Mouse (Mus musculus): ENCODE measurements around the gene Chst14.

Gene Chst14

DNA sequence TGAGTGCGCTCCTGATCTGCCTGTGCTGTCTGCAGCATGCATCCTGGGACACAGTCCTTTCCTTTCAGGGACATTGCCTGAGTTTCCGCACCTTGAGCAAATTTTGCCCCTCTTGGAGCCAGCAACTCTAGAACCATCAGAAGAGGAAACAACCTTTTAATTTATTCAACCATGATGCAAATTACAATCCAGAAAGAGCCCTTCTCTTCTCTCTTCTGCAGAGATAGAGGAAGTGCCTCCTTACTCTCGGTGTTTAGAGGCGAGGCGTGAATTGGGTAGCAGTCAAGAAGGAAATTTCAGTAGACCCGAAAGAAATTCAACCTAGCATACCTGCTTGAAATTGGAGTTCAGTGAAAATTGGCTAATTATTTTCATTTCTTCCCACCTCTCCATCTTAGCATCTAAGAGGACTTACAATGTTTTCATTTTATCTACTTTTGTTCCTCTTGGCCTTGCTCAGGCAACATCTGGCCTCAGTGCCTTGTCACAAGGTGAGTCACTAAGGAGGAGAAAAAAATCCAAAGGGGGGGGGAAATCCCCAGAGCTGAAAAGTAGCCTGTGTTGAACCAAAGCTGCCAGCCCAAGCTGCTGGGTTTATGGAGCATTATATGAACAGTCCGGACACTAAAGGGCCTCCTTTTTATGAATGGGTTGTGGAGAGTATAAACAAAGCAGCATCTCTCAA lies 20.7 kb upstream of the Chst14 start:
- no peak for DNase-seq (ENCODE audit: extremely low read depth, low read depth)

DNA sequence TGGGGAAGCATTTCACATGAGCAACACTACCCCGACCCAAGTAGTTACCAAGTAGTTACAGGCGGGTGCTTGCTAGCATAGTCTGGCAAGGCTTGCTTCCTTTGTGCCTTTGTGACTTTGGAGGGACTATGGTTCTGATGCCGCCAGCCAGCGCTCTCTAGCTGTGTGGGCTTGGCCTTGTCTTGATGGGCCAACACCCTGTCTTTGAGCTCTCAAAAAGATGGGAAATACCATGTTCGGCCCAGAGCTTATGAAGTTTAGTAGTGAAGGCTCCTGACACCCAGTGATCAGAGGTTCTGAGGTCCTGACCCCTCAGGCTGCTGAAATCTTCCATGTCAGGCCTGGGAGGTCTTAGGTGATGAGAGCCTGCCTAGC lies 20.2 kb upstream of the Chst14 start:
- DNase-seq (ENCODE audit: extremely low read depth, low read depth): no peak

DNA sequence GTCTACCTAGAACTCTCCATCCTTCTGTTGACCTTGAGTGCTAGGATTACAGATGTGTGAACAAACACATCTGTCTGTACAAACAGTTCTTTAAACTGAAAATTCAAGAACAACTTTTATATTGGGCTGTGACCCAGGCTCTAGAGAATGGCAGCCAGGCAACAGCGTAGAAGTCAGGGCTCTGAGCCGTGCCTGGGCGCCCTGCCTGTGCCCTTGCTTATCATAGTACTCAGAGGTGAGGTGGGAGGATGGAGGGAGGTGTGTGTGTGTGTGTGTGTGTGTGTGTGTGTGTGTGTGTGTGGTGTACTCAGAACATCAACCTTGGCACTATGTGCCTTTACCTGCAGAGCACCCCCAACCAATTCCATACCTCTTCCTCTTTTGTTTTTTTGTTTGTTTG lies 18.5 kb upstream of the Chst14 start:
- no peak for DNase-seq (ENCODE audit: extremely low read depth, low read depth)

DNA sequence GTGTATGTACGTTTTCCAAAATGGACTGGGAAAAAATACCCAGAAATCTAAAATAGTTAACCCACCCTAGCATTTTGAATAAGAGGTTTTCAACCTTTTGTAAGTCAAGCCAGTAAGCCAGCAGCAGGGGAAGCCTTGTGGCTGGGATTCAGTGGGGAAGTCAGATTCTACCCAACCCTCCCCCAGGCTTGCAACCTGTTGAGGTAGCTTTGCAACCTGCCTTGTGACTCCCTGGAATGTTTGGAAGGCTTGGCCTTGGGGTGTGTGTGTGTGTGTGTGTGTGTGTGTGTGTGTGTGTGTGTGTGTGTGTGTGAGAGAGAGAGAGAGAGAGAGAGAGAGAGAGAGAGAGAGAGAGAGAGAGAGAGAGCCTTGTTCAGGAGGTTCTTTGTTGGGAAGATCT lies 17.1 kb upstream of the Chst14 start:
- no peak for DNase-seq (ENCODE audit: extremely low read depth, low read depth)

DNA sequence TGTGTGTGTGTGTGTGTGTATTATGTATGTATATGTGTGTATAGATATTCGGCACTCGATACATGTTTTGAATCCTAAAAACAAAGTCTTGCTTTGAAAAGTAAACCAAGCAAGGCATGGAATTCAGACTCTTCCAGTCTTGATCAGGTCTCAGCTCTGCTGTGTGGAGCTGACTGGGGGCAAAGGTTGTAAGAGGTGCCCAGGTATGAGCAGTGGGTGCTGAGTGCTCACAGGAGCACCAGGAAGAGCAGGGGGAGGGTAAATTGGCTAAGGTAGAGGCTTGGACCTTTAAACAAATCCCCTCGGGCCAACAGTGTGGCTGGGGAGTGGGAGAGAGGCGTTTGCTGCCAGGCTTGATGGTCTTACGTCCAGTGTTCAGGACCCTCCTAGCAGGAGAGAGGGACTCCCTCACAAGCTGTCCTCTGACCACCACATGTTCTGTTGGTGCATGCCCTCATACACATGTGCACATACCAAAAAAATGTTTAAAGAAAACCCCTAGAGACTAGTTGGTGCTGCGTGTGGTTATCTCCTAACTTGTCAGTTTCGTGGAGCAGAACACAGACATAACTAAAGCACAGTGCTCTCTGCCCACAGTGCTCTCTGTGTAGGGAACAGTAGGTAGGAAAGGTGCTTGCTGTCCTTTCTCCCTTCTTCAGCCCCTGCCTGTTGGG lies 15.6 kb upstream of the Chst14 start:
- no peak for DNase-seq (ENCODE audit: extremely low read depth, low read depth)

DNA sequence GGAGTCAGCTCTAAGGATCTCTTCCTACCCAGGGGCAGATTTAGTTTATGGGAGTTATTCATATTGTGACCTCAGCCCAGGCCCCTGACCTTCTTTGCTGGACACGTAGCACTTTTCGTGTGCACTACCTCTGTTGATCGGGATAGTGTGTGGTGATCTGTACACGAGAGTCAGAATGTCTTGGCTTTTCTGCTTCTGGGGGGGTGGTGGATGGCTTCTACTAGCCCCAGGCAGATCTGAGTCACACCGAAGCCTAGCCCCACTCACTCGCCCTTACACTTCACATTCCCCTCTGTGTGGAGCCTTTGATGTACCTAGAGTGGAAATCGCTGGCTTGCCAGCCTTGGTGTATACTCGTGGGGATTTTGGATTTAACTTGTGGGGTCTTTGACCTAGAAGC lies 13.6 kb upstream of the Chst14 start:
- no peak for DNase-seq (ENCODE audit: extremely low read depth, low read depth)

DNA sequence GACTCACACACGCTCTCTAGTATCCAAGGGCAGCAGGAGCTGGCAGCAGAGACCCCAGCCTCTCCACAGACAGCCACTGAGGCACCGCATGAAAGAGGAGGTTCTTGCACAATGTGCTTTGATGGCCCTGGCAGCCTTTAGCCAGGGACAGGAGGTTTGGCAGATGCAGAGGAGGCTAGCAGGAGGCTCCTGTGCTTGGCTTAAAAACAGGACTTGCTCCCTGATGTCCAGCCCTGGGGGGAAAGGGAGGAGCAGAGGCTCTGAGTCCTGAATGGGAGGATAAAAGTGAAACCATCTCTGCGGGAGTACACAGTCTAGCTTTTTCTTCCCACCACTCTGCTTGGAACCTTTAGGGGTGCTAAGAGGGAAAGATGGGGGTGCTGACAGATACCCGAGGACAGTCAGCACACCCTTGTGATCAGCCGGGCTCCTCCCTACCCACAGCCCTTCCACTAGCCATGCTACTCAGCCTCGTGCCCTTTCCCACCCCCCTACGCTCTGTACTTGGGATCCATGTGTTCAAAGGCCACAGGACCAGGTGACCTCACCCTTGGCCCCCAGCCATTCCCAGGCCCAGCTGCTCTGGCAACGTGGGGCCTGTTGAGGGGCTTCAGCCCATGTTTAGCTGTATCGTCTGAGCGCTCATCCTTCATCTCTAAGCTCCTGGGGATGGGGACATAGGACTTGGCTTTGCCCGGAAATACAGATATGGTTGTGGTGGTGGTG lies 12.6 kb upstream of the Chst14 start:
- no peak for DNase-seq (ENCODE audit: extremely low read depth, low read depth)

DNA sequence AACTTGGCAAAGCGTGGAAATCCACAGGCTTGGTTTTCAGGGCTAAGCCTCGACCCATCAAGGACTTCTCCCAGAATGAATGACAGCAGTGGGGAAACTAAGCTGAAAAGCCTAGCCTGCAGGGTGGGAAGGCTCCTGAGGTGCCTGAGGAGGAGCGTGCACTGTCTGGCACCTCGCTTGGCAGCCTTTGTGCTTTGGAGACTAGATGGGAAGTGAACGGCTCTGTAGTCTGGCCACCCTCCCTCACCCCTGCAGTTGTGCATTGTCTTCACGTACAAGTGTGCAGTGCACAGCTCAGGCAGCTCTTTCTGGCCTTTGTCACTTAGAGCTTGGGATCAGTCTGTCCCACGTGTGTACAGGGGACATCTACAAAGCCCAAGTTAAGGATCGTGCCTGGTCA lies 11.6 kb upstream of the Chst14 start:
- no peak for DNase-seq (ENCODE audit: extremely low read depth, low read depth)

DNA sequence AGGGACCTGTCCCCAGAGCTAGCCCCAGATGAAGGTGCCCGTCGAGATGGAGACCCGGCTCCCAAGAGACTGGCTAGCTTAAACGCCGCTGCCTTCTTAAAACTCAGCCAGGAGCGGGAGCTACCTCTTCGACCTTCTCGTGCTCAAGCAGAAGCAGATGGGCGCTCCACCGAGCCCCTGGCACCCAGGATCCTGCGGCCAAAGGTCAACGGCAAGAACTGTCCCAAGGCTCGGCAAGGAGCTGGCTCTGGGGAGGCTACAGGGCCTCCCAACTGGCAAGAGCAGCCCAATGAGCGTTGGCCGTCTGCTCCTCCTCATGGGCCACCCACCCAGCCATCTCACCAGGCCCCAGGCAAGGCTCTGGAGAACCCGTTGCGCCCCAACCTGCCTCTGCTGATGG lies 9.9 kb upstream of the Chst14 start:
- no peak for DNase-seq (ENCODE audit: extremely low read depth, low read depth)

DNA sequence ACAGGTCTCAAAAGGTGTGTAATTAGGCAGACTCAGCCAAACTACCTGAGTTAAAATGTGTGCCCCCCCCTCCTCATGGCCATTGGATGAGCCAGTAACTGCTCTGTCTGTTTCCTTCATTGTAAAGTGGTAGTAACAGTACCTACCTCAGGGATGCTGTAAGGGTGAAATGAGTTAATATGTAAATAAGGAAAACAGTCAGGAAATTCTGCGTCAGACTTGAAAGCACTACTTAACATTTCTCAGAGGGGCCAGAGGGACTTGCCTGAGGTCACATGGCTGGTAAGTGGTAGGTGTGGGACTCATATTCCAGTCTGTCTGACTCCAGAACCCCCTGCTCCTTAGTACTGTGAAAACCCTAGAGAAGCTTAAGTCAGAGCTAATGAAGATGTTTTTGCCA lies 7.8 kb upstream of the Chst14 start:
- no peak for DNase-seq (ENCODE audit: extremely low read depth, low read depth)

DNA sequence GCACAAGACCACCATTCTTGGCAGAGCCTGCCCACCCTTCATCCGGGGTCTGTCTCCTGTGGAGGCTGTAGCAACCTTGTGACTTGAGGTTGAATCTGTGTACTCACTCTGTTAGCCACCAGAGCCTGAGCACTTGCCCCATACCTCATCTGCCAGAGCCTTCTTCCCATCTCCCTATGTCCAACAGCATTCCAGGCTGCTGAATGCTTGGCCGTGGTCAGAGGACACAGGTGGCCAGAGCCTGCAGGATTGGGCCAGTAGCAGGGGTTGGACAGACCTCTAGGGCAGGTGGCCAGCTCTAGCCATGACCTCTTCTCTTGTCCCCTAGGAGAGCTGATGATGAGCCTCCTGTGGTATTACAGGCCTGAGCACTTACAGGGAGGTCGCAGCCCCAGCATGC lies 5.9 kb upstream of the Chst14 start:
- DNase-seq (ENCODE audit: extremely low read depth, low read depth): no peak

DNA sequence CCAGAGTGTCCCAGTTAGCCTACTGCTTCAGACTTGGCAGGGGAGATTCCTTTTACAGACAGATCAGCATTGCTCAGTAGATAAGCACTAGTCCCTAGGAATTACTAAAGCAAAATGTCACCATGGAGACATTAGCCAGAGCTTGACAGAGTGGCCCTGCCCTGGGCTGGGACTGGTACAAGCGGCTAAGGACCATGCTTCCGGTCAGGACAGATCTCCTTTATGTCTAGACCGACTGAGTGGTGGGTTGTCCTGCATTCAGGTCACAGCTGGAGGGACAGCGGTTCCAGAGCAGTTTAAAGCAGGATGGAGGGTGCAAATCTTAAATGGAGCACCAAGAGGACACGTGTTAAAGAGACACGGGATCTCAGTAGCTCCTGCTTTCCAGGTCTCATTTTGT lies 344 bp upstream of the Chst14 start:
- DNase-seq (ENCODE audit: extremely low read depth, low read depth): no peak

DNA sequence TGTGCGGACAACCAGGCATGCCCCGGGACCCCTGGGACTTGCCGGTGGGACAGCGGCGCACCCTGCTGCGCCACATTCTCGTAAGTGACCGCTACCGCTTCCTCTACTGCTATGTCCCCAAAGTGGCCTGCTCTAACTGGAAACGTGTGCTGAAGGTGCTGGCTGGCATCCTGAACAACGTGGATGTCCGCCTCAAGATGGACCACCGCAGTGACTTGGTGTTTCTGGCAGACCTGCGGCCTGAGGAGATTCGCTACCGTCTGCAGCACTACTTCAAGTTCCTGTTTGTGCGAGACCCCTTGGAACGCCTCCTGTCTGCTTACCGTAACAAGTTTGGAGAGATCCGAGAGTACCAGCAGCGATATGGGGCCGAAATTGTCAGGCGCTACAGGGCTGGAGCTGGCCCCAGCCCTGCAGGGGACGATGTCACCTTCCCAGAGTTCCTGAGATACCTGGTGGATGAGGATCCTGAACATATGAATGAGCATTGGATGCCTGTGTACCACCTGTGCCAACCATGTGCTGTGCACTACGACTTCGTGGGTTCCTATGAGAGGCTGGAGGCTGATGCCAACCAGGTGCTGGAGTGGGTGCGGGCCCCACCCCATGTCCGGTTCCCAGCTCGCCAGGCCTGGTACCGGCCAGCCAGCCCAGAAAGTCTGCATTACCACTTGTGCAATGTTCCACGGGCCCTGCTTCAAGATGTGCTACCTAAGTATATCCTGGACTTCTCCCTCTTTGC lies 873 bp downstream of the Chst14 start:
- no peak for DNase-seq (ENCODE audit: extremely low read depth, low read depth)

DNA sequence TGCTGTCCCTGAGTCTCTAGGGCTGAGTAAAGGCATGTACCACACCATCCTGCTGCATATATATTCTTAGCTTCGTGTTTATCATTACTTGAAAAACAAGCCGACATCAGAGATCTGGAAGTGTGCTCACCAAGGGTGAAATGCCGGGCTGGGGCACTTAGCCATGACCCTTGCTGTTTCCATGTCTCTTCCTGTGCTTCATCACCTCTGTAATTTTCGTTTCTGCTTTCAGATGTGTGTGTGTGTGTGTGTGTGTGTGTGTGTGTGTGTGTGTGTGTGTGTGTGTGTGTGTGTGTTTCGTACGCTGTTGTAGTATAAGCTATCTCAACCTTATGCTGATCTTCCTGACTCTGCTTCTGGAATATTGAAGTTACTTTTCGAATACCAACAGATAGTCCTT lies 15.0 kb downstream of the Chst14 start:
- no peak for DNase-seq (ENCODE audit: extremely low read depth, low read depth)

DNA sequence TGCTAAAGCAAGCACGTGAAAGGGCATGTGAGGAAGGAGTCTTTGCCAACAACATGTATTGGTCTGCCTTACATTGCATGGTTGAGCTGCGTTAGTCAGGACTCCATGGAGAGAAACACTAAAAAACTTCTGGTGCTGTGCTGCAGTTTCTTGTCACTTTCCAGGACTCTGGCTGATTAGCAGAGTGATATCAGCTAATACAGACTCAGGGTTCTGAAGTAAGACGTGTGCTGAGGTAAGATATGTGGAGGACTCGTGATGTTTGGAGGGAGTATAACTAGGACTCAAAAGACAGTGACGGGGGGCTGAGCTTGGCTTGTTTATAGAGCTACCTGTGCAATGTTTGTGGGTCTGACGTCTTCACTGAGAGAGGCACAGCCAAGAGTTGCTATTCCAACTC lies 16.9 kb downstream of the Chst14 start:
- no peak for DNase-seq (ENCODE audit: extremely low read depth, low read depth)

DNA sequence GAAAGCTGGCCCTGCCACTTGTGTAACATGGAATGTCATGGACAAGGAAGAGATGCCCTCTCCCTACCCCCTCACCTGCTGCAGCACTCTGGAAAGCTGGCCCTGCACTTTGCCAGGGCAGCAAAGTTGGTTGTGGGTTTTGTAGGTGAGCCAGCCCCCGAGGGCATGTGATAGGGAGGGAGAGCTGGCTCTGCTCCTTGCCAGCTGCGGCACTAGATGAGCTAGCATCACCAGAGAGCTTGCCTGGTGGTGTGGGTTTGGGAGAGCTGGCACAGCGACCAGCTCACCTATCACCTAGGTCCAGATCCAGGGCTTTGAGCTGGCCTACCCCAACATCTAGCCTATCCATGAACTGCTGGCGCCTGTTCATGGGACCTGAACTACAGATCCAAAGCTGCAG lies 22.5 kb downstream of the Chst14 start:
- no peak for DNase-seq (ENCODE audit: extremely low read depth, low read depth)

DNA sequence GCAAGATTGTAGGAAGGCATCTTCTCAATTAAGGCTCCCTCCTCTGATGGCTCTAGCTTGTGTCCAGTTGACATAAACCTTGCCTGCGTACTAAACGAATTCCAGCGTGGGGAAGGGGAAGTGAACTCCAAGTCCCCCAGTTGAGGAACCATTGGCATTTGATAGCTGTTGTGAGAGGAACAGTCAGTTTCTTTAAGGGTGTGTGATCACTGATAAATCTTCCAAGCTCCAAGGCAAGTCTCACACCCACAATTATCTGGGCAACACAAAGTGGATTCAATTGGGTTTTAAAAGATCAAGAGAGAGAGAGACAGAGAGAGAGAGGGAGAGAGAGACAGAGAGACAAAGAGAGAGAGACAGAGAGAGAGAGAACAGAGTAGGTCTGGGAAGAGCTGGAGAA lies 23.4 kb downstream of the Chst14 start:
- DNase-seq (ENCODE audit: extremely low read depth, low read depth): peak; percentile 56

DNA sequence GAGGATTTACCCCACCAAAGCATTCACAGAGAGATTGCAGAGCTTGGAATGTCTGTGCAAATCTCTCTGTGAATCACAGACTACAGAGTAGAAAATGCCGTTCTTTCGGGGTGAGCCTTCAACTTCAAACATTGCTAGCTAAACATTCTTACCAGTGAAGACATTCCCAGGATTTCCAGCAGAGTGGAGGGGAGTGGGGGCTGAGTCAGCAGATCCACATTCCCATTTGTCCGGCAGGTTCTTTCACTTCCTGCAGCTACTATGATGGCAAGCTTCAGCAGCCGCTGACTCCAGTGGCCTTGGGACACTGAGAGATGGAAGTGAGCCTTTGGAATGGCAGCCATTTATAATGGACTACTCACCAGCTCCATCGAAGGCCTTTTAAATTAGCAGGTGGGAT lies 30.2 kb downstream of the Chst14 start:
- DNase-seq (ENCODE audit: extremely low read depth, low read depth): no peak

DNA sequence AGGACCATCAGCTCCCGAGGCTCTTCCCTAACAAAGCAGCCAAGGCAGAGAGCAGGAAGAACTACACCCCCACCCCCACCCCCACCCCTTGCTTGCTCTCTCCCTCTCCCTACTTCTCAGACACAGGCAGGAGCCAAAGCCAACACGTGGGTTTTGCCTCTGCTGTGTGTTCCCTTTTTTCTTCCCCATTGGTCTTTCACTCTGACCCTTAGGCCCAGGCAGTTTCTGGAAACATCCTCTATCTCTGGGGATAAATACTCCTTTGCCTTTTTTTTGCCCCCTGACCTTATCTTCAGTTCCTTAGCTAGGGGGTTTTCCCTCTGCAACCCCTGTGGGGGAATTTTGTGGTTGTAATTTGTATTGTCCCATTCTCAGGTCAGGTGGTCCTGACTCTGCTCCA lies 33.3 kb downstream of the Chst14 start:
- no peak for DNase-seq (ENCODE audit: extremely low read depth, low read depth)

DNA sequence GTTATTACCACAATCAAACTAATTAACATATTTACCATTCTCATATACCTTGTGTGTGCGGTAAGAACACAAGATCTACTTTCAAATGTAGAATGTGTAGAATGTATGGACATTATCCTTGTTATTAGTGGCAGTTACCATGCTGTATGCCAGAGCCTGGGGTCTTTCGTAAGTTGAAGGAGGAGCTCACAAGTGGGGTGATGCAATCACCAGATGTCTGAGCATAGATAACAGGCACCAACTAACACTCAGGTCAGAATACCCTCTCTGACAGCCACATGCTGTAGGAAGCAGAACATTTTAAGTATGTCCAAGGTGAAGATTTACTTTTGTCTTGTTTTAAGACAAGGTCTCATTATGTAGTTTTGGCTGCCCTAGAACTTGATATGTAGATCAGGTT lies 34.1 kb downstream of the Chst14 start:
- DNase-seq (ENCODE audit: extremely low read depth, low read depth): no peak

DNA sequence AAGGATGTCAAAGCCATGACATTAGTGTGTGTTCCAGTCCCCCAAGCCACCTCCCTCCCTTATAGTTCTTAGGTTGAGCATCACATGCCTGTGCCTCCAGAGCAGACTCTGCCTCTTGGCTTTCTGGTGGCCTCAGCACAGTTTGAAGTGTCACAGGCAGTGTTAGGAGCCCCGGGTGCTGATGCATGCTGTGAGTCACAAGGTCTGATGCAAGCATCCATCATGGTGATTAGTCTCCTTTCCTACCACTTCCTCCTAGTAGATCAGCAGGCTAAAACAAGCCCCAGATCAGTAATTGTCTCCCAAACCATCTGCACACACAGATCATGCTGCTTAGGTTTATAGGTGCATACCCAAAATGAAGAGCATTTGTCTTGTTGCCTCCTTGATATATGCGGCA lies 35.2 kb downstream of the Chst14 start:
- peak; percentile 26 for DNase-seq (ENCODE audit: extremely low read depth, low read depth)

DNA sequence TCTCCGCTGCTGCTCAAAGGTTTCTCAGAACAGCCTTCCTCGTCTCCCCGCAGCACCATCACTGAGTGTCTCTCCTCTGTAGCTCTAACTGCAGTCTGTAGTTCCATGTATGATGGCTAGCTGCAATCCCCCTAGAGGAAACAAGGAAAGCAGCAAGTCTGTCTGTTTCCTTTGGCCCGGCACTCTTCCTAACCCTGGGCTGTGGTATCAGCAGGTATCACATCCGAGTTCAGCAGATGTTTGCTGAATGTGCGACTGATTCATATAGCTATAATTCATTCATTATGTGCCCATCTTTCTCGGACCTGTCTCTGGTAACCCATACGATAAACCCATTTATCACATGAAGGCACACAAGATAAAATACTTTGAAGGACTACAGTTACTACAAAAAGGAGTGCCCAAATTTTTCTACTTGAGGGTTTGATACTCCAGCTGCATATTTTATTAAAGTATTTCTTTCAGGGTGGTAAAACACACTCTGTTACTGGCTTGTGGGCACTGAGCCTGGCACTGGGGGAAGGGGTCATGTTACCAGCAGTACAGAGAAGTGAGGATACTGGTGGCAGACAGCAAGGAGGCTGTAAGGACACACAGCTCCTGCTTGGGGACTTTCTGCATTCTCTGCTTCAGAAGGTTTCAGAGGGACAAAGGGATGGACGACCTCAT lies 36.8 kb downstream of the Chst14 start:
- no peak for DNase-seq (ENCODE audit: extremely low read depth, low read depth)

Data from MEL-GATA-1-ER (cell line).